Mouse (Mus musculus) adrenal gland (tissue): ENCODE results near the gene Gtpbp3.

Experiments
- intact Hi-C: fragments of 180-260 bp; cut with DNase I; formaldehyde crosslinking; loops from one replicate; pipeline ENCODE4 v1.15.1; 2025

The Gtpbp3 gene

GRCm38 (mm10) chr8:71468916-71469315 lies 19.0 kb upstream of the Gtpbp3 start, which contains the start of gene Dda1:
Gene Dda1 (plus strand): TSS chr8:71469199.
- intact Hi-C loops: no loop called here

DNA sequence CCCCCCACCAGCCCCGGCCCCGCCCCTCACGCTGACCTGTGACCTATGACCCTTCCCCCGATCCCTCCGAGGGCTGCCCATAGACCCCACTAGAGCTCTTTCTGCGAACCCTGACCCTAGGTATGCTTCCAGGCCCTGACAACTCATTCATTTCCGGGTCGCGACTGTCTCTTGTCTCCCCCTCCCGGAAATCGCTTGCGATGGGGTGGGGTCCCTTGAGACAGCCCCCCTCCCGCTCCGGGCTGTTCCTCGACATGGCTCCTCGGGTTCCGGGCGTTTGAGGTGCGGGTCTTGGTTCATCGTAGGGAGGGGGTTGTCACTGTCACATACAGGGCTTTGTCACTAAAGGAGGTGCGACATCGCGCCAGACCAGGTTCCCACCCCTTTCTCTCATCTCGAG lies 18.5 kb upstream of the Gtpbp3 start:
- intact Hi-C loops: no loop called here

DNA sequence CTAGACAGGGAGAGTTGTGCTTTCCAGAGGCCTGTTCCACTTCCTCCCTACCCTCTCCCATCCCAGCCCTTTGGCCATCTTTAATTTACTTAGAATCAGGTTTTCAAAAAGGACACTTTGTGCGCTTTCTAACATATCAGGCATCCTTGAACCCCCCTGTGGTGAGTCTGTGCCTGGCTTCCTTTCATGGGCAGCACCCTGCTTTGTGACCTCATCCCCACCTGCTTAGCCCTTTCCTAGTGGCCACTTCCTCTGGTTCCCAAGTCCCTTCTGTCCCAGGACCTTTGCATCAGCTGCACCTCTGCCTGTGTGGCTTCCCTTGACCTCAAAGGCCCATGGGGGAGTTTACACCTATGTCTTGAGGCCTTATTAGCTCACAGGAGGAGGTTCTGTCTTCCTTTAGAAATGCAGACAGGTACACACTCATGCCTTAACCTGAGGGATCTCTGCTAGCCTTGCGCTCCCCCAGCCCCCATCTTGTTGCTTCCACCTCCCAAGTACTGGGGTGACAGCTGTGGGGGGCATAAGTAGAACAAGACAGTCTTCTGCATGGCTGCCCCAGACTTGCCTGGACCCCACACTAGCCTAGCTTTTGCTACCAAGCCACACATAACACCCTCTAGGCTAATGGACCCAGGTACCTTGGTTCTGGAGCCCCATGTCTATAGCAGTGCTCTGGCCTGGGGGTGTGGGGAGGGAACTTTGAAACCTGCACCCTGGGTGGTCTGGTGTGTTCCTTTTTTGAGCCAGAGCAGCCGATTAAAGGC lies 17.6 kb upstream of the Gtpbp3 start:
- intact Hi-C loops: no loop called here

DNA sequence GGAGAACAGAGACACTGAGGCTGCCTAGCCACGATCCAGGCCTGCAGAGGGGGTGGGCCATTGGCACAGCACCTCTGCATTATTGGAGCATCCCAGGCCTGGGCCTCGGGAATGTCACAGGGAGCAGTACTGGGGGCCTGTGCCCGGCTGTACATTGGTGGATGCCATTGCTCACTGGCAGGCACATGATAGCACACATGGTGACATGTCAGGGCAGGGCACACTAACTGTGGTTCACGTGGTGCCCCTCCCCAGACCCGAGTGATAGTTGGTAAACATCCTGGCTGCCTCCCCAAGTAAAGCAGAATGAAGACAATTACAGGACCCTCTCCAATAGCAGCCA lies 17.0 kb upstream of the Gtpbp3 start:
- intact Hi-C loops: no loop called here

DNA sequence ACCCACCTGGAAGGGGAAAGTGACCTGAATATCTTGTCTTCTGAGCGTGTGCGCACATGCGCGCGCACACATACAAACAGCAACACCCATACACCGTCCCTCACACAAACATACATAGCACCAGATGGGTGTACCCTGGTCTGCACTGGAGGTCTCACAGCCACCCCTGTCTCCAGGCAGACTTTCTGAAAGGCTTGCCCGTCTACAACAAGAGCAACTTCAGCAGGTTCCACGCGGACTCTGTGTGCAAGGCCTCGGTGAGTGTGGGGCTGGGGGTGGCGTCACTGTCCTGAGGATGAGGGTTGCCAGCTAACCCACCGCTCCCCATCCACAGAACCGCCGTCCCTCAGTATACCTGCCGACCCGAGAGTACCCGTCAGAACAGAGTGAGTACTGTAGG lies 16.0 kb upstream of the Gtpbp3 start:
- intact Hi-C loops: no loop called here

GRCm38 (mm10) chr8:71472601-71473386 lies 15.1 kb upstream of the Gtpbp3 start:
- intact Hi-C loops: no loop called here

DNA sequence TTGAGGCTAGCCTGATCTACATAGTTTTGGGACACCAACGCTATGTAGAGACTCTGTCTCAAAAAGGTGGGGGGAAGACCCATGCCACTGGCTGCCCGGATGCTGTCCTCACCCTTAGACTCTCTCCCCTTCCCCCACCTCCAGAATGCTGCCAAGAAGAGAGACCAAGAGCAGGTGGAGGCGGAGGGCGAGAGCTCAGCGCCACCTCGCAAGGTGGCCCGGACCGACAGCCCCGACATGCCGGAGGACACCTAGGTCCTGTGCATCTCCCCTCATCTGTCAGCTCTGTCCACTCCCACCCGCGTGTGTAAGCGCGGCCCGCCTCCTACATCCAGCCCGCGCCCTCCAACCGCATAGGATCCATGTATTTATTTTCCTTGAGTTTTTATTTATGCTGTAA lies 13.6 kb upstream of the Gtpbp3 start:
- intact Hi-C loops: no loop called here

GRCm38 (mm10) chr8:71474785-71475701 lies 12.9 kb upstream of the Gtpbp3 start:
- intact Hi-C loops: no loop called here

GRCm38 (mm10) chr8:71475702-71476075 lies 12.2 kb upstream of the Gtpbp3 start:
- intact Hi-C loops: no loop called here

DNA sequence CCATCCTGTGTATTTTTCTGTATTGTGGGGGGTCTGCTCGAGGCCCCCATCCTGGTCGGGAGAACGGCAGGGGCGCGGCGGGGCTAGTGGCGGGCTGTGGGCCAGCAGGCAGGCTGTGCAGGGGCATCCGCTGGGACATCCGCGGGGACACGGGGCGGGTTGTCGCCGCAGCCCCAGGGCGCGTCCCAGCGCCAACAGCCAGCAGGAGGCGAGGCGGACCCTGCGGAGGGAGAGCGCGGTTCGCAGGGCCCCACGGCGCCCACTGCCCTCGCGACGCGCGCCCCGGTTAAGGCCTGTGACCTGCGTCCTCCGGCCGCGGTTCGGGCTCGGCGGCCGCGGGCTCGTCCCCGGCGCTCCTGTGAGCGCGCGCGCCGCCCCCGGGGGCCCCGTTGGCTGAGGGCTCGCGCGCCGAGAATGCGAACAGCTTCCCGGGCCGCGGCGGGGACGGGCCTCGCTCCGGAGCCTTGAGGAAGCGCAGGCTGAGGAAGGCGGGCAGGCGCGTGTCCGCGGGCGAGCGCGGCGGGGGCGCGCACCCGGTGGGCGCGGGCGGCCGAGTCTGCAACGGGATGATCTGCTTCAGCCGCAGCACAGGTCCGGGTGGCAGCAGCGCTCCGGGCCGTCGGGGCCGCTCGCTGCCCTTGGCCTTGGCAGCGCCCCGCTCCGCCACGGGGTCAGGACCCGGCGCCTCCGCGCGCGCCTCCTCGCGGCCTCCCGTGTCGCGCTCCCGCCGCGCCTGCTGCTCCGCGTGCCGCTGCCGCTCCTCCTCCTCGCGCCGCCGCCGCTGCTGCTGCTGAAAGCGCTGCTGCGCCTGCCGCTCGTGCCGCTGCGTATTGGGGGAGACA lies 11.6 kb upstream of the Gtpbp3 start:
- intact Hi-C loops: no loop called here

DNA sequence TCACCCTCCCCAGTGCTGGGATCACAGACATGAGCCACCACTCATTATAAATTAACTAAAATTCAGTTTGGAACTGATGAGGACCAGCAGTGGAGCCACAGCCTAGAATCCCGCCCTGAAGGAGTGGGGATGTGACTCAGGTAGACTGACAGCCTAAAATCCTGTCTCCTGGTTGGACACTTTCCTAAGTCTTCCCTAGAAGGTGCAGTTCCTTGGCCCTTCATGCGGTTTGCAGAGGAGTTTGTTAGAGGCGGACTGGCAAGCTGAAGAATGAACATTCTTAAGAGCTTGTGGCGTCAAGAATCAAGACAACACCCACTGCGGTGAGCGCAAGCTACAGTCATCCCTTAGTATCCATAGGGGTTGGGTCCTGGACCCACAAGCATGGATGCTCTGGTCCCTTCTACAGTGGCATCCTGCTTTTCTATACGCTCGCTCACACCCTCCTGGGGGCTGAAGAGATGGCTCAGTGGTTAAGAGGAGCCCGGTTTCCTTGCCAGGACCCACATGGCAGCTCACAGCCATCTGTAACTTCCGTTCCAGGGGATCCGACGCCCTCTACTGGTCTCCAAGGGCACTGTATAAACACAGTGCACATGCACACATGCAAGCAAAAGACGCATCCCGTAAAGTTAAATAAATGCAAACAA lies 10.6 kb upstream of the Gtpbp3 start:
- intact Hi-C loops: no loop called here

DNA sequence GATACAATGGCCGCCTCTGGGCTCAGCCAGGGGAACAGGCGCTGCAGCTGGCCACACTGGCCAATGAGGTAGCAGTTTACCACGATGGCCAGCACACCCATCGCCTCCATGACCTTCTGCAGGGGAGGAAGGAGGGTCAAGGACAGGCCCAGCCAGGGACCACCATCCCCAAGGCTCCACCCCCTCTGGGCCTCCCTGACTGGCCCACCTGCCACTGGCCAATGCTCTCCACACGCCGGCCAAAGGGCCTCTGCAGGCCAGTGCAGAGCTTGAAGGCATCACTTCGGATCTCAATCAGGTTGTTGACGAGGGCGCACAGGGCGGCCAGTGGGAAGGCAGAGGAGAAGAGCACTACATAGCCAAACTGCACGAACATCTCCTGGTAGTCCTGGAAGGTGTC lies 9.0 kb upstream of the Gtpbp3 start:
- intact Hi-C loops: no loop called here

DNA sequence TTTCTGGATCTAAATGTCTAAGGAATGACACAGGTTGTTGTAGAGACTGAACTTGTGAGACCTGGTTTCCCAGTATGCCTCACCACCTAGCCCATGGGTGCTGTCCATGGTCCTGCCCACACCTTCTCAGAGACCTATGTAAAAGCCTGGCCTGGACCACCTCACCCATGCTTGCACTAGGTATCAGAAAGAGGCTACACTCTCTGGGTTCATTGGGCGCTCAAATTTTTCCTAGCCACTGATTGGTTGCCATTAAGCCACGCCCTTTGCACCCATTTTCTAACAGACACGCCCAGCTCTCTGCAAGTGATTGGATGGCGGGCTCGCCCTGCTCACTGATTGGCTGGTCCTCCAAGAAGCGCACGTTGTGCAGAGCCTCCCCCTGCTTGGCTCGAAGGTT lies 4.0 kb upstream of the Gtpbp3 start:
- intact Hi-C loops: no loop called here

GRCm38 (mm10) chr8:71484736-71485135 lies 3.2 kb upstream of the Gtpbp3 start:
- intact Hi-C loops: no loop called here

DNA sequence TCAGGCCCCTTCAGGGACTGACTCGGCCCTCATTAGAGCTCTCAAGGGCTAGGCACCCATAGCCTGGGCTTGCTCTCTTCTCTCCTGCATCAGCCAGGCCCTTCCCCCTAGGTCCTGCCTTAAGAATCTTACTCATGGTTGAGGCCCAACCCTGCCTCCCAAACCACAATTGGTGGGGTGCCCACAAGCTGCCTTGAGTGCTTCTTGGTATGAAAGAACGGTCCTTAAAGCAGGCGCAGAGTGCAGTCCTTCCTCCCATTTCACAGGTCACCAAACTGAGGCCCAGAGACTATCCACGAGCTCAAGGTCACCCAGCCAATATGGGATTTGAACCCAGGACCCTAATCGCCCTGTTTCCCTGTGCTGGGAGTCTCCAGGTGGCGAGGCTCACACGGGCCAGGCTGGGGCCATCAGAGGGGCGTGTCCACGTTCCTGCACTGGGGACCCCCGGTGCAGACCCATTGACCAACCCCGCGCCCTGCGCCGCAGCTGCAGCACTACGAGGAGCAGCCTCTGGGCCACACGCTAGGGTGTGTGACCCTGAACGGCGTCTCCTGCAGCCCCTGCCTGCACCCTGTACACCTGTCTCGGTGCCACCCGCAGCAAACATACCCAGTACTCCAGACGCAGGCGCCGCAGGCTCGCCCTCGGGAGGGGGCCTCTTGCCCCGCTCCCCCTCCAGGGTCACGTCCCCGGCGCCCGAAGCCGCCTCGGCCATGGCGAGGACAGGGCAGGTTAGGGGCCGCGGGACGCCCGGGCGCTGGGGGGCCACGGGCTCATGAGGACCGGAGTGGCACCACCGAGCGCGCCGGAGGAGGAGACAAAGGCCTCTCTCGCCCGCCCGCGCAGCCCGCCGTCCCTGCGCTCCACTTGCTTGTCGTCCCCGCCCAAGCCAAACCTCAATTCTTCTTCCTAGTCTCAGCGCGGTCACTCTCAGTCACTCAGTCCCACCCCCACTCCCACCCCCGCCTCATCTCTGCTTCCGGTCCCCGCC lies 2.5 kb upstream of the Gtpbp3 start, which contains the start of gene Ano8:
TSS of gene Ano8 (minus strand) at position 822 of the 994 bp plus-strand sequence.
- intact Hi-C loops: no loop called here

- intact Hi-C loops: no loop called here
These were observed 1.8 kb upstream of the Gtpbp3 start for GRCm38 (mm10) chr8:71486136-71486529.

- intact Hi-C loops: no loop called here
These were observed 551 bp downstream of the Gtpbp3 start for GRCm38 (mm10) chr8:71488454-71488853.

DNA sequence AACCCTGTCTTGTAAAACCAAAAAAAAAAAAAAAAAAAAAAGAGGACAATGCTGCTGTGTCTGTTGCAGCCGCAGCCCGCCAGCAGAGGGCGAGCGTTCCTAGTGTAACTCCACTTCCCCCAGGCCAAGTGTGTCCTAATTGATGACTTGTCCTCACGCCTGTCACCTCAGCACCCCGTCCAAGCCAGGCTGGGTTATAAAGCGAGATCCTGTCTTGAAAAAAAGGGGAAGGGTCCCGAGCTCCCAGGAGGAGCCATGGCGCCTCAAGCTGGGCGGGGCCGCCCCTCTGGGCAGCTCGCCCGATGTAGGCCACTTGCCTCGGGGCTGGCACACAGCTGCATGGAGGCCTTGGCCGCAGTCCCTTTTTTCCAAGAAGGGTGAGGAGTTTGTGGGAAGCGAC lies 7.1 kb downstream of the Gtpbp3 start:
- intact Hi-C loops: loop anchor here (2.0 kb wide), 1 partner anchor 26 kb away; no protein-coding TSS in a partner anchor

GRCm38 (mm10) chr8:71495811-71496210 lies 7.9 kb downstream of the Gtpbp3 start:
- intact Hi-C loops: loop anchor here (2.0 kb wide), 1 partner anchor 25 kb away; no protein-coding TSS in a partner anchor
